Mouse (Mus musculus) liver, postnatal 0 days (tissue): ENCODE data around the gene Gm13199.

Source experiments
- CTCF ChIP-seq: sonication (generic); IDR thresholded peaks from 2 replicates; pipeline ENCODE4 v1.5.1; 2016; ENCODE audit warnings: antibody characterized with exemption, low read depth
- EP300 ChIP-seq: IDR thresholded peaks from 2 replicates; pipeline ENCODE4 v1.6.1; 2016; ENCODE audit warnings: antibody characterized with exemption, low read depth, mild to moderate bottlenecking

GRCm38 (mm10) chr2:5867681-5868080 is 4.9 kb upstream of the Gm13199 start:
- TF ChIP-seq CTCF = no peak
- TF ChIP-seq EP300 = no peak
